Mouse (Mus musculus) lung, postnatal 14 days (tissue): ENCODE results near the gene Spred1.

ENCODE experiments used
- DNase-seq: peaks from one replicate; pipeline ENCODE4 v3.0.0; 2021

The Spred1 gene

GRCm38 (mm10) chr2:117121212-117121983 is at the start of gene Spred1:
Gene Spred1, plus strand, starts transcription at chr2:117121374.
- peak; percentile 49 for DNase-seq

- no peak for DNase-seq
Observed at GRCm38 (mm10) chr2:117071596-117071995, 49.6 kb upstream of the Spred1 start.

- DNase-seq = no peak
Observed at GRCm38 (mm10) chr2:117078711-117079110, 42.5 kb upstream of the Spred1 start.

GRCm38 (mm10) chr2:117079621-117080020 is 41.6 kb upstream of the Spred1 start:
- DNase-seq = peak; percentile 62

- no peak for DNase-seq
Observed at GRCm38 (mm10) chr2:117086002-117086765, 35.0 kb upstream of the Spred1 start.

GRCm38 (mm10) chr2:117086766-117087457 is 34.3 kb upstream of the Spred1 start:
- no peak for DNase-seq

- no peak for DNase-seq
Observed at GRCm38 (mm10) chr2:117087458-117087820, 33.7 kb upstream of the Spred1 start.

GRCm38 (mm10) chr2:117089482-117089881 is 31.7 kb upstream of the Spred1 start:
- no peak for DNase-seq

GRCm38 (mm10) chr2:117090061-117090460 is 31.1 kb upstream of the Spred1 start:
- DNase-seq = no peak

GRCm38 (mm10) chr2:117092946-117093401 is 28.2 kb upstream of the Spred1 start:
- DNase-seq = no peak

- DNase-seq = no peak
Observed at GRCm38 (mm10) chr2:117095491-117095890, 25.7 kb upstream of the Spred1 start.

- DNase-seq = no peak
Observed at GRCm38 (mm10) chr2:117097305-117097704, 23.9 kb upstream of the Spred1 start.

GRCm38 (mm10) chr2:117099316-117099715 is 21.9 kb upstream of the Spred1 start:
- DNase-seq = no peak

GRCm38 (mm10) chr2:117103461-117103860 is 17.7 kb upstream of the Spred1 start:
- DNase-seq = no peak

GRCm38 (mm10) chr2:117105407-117105806 is 15.8 kb upstream of the Spred1 start:
- DNase-seq = no peak

- DNase-seq = no peak
Observed at GRCm38 (mm10) chr2:117108059-117108458, 13.1 kb upstream of the Spred1 start.

- peak; percentile 53 for DNase-seq
Observed at GRCm38 (mm10) chr2:117109296-117109695, 11.9 kb upstream of the Spred1 start.

GRCm38 (mm10) chr2:117110355-117110866 is 10.8 kb upstream of the Spred1 start:
- DNase-seq = no peak

- no peak for DNase-seq
Observed at GRCm38 (mm10) chr2:117113262-117113661, 7.9 kb upstream of the Spred1 start.

GRCm38 (mm10) chr2:117113762-117114161 is 7.4 kb upstream of the Spred1 start:
- DNase-seq = no peak

- no peak for DNase-seq
Observed at GRCm38 (mm10) chr2:117118516-117118915, 2.7 kb upstream of the Spred1 start.

- DNase-seq = peak; percentile 77
Observed at GRCm38 (mm10) chr2:117119291-117120245, 1.6 kb upstream of the Spred1 start.
